Mouse (Mus musculus) embryo, embryonic 10 days (tissue): Measurements from ENCODE around the gene Peli3.

Experiments used
- DNase-seq: peaks from one replicate; pipeline ENCODE4 v3.0.0-alpha.2; 2015; ENCODE audit warnings: low spot score

Gene Peli3

GRCm38 (mm10) chr19:4909376-4909775 lies 33.6 kb downstream of the Peli3 start:
- no peak for DNase-seq

GRCm38 (mm10) chr19:4908107-4908506 lies 34.8 kb downstream of the Peli3 start:
- peak; percentile 42 for DNase-seq

- peak; percentile 83 for DNase-seq
These were observed 36.7 kb downstream of the Peli3 start, which contains the start of gene Bbs1 for GRCm38 (mm10) chr19:4905979-4906794. TSS of gene Bbs1 (minus strand) at chr19:4906628.

GRCm38 (mm10) chr19:4899888-4900287 lies 43.0 kb downstream of the Peli3 start:
- DNase-seq = no peak

- no peak for DNase-seq
These were observed 44.0 kb downstream of the Peli3 start for GRCm38 (mm10) chr19:4898972-4899371.

- DNase-seq = no peak
These were observed 46.0 kb downstream of the Peli3 start for GRCm38 (mm10) chr19:4896780-4897520.

GRCm38 (mm10) chr19:4891798-4892197 lies 51.1 kb downstream of the Peli3 start:
- no peak for DNase-seq

- no peak for DNase-seq
These were observed 53.1 kb downstream of the Peli3 start for GRCm38 (mm10) chr19:4889791-4890190.

GRCm38 (mm10) chr19:4883961-4884360 lies 59.0 kb downstream of the Peli3 start:
- DNase-seq = no peak
